Mouse (Mus musculus): Measurements from ENCODE around the gene Dgkq.

DNA sequence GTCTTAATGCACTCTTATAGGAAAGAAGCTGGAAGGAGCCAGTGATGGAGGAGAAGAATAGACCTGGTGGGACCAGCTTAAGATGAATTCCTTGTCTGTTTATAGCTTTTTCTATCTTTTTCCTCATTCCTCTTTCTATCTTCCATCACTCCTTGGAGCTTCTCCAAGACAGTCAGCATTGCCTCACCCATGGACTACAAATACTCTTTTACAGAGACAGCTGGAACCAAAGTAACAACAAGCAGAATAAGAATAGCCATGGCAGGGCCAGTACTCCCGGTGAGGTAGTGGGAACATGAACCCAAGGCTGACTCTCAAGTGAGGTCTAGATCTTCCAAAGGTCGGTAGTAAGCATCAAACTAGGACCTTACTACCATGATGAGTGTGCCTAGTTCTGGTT lies 43.6 kb upstream of the Dgkq start:
- no peak for TF ChIP-seq POLR2A (IDR thresholded peaks at IDR 0.05; ENCODE audit: low read depth, low read length)
- no peak for TF ChIP-seq CTCF (IDR thresholded peaks at IDR 0.05; ENCODE audit: extremely low read depth, insufficient read depth, insufficient read length, insufficient replicate concordance)

Measured in spleen, adult 2 months (tissue).